Mouse (Mus musculus) limb, embryonic 11.5 days (tissue): ENCODE data around the gene Nr3c2. TPM values are rescaled to one million over a fixed set of nuclear protein-coding genes. Genes with fewer than 3 reads are reported as not detected.

Source experiments
- ATAC-seq: fragments of 200-750 bp; cut with Nextera tagmentation; 2 replicates; pipeline ENCODE4 v1.8.0; 2017; ENCODE audit warnings: low read depth; ENCODE audit not compliant: insufficient number of reproducible peaks, low FRiP score, low TSS enrichment
- DNase-seq: peaks from one replicate; pipeline ENCODE4 v3.0.0-alpha.2; 2015; ENCODE audit warnings: low spot score
- H3K27ac ChIP-seq: fragments of 300-500 bp; sonication (generic); replicated peaks from 2 replicates; pipeline ENCODE4 v1.5.1; 2014; ENCODE audit warnings: low read depth, mild to moderate bottlenecking, low read length
- H3K27me3 ChIP-seq: fragments of 300-500 bp; sonication (generic); 2 replicates; pipeline ENCODE4 v1.6.1; 2014; ENCODE audit warnings: mild to moderate bottlenecking, low read length, mixed read lengths; ENCODE audit not compliant: control insufficient read depth, insufficient read depth
- H3K36me3 ChIP-seq: fragments of 300-500 bp; sonication (generic); 2 replicates; pipeline ENCODE4 v1.6.1; 2014; ENCODE audit warnings: mild to moderate bottlenecking, low read length, moderate library complexity, mixed read lengths; ENCODE audit not compliant: control insufficient read depth, insufficient read depth
- H3K4me1 ChIP-seq: fragments of 300-500 bp; sonication (generic); 2 replicates; pipeline ENCODE4 v1.6.1; 2014; ENCODE audit warnings: low read length, mixed read lengths; ENCODE audit not compliant: control insufficient read depth, insufficient read depth
- H3K4me2 ChIP-seq: fragments of 300-500 bp; sonication (generic); 2 replicates; pipeline ENCODE4 v1.6.1; 2014; ENCODE audit warnings: low read depth, mild to moderate bottlenecking, moderate library complexity; ENCODE audit not compliant: severe bottlenecking
- H3K4me3 ChIP-seq: fragments of 300-500 bp; sonication (generic); 2 replicates; pipeline ENCODE4 v1.5.1; 2014; ENCODE audit warnings: low read depth, low read length
- H3K9ac ChIP-seq: fragments of 300-500 bp; sonication (generic); 2 replicates; pipeline ENCODE4 v1.6.1; 2014; ENCODE audit warnings: mild to moderate bottlenecking, low read length
- H3K9me3 ChIP-seq: fragments of 300-500 bp; sonication (generic); 2 replicates; pipeline ENCODE4 v1.6.1; 2016; ENCODE audit warnings: low read length; ENCODE audit not compliant: control insufficient read depth
- WGBS: fragments of 180-500 bp; shearing (Covaris S2); extraction: QIAGEN DNeasy Blood & Tissue Kit; methylation state at CpG from one replicate; pipeline ENCODE4 v1.1.7; 2014; 5-methylcytosine and 5-hydroxymethylcytosine counted together
- polyA plus RNA-seq: library from polyadenylated mRNA; unstranded; fragments of >200 nt; fragmentation: Nextera tagmentation; extraction: Ambion mirVana; gene quantifications from 2 replicates; pipeline ENCODE4 v1.2.1, GENCODE M21; 2014

Gene Nr3c2
- polyA plus RNA-seq, 1 experiment from 2014 or later, result 0.37 TPM

GRCm38 (mm10) chr8:76901430-76902204, 2.4 kb downstream of the Nr3c2 start:
- DNase-seq (peak; percentile 96), ATAC-seq (peak; percentile 99)
- no peak overlapping the region for H3K27ac ChIP-seq
- no peaks in the 10 kb centered on the region for H3K9me3 ChIP-seq
- peak overlapping the region; percentile 56 for H3K4me3 ChIP-seq
- peak overlapping the region; percentile 95 for H3K4me2 ChIP-seq
- H3K36me3 ChIP-seq, result no peaks in the 10 kb centered on the region
- WGBS, result 0% methylated on average over 37 of the region's 41 CpGs
- H3K27me3 ChIP-seq, result peaks cover 45% of the 10 kb centered on the region
- peak overlapping the region; percentile 43 for H3K9ac ChIP-seq
- peaks cover 17% of the 10 kb centered on the region for H3K4me1 ChIP-seq

DNA sequence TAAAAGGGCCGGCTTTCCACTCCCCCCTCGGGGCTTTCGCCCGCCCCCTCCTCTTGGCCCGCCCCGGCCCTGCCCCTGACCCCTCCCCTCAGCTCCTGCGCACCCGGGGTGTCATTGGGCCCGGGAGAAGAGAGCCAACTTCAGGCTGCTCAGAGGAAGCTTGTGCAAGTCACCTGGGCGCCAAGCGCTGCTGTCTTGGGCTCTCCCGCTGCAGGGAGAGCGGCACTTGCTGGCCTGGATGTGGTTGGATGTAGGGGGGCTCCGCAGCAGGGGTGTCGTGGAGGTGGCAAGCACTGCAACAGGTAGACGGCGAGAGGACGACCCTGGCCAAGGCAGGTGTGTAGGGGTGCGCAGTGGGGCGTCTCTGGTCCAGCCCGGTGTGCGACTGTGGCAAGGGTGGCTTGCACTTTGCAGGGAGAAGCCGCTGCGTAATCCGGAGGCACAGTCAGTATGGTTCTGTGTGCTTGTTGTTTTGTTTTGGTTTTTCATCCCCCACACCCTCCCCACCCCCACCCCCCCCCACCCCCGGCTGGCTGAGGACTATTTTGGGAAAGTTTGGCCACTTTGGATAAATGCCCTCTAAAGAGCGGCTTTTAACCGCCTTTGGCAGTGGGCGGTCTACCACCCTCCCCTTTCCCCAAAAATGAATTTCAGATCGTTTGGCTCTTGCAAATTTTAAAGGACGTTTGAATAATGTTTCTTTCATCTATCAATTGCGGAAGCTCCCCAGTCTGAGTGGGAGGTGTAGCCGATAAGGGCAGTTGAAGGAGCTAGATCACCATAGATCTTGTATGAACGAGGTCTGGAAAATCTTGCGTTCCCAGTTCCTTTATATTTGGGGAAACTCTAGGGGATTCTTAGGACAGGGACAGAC, 3.2 kb downstream of the Nr3c2 start:
- Histone ChIP-seq H3K4me3 (peak overlapping the region; percentile 56), H3K4me1 (peaks cover 17% of the 10 kb centered on the region), H3K27me3 (peaks cover 45% of the 10 kb centered on the region), H3K9me3 (no peaks in the 10 kb centered on the region), H3K9ac (peak overlapping the region; percentile 39; the same call in 1 of the 2 replicates), H3K27ac (no peak overlapping the region), H3K36me3 (no peaks in the 10 kb centered on the region), H3K4me2 (peak overlapping the region; percentile 95)
- 1% methylated on average over 33 of the region's 35 CpGs for WGBS
- ATAC-seq (peak; percentile 84; the same call in 1 of the 2 replicates), DNase-seq (no peak)

DNA sequence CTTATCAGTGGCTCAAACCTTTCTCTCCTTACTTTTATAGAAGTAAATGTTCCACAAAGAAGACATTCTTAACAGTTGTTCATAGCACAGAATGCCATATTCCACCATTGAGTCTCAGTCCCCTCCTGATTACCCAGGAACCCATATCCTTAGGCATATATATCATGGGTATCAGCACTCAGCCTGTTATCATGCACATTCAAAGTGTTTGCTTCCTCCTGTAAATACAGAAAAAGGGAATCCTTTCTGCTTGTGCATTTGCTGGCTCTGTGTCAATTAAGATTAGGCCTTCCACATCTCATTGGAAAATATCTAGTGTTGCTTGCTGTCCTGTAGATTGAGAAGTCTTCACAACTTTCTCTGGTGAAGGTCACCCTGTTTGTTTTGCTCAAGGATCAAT, 12.0 kb downstream of the Nr3c2 start:
- no peak for ATAC-seq
- no peak overlapping the region for H3K27ac ChIP-seq
- H3K9me3 ChIP-seq, result no peaks in the 10 kb centered on the region
- no peaks in the 10 kb centered on the region for H3K27me3 ChIP-seq
- no peak overlapping the region for H3K4me3 ChIP-seq
- no peak overlapping the region for H3K4me2 ChIP-seq
- no peak overlapping the region for H3K9ac ChIP-seq
- no peak for DNase-seq
- no peaks in the 10 kb centered on the region for H3K4me1 ChIP-seq
- H3K36me3 ChIP-seq, result no peaks in the 10 kb centered on the region

- no peak overlapping the region for H3K9ac ChIP-seq
- H3K4me3 ChIP-seq, result no peak overlapping the region
- 83% methylated on average over 3 of the region's 3 CpGs for WGBS
- H3K4me2 ChIP-seq, result no peak overlapping the region
- H3K27ac ChIP-seq, result no peak overlapping the region
- no peaks in the 10 kb centered on the region for H3K27me3 ChIP-seq
- H3K4me1 ChIP-seq, result no peaks in the 10 kb centered on the region
- ATAC-seq (no peak), DNase-seq (no peak)
- H3K9me3 ChIP-seq, result no peaks in the 10 kb centered on the region
- H3K36me3 ChIP-seq, result no peaks in the 10 kb centered on the region
These were observed 13.4 kb downstream of the Nr3c2 start for GRCm38 (mm10) chr8:76912678-76913077.

GRCm38 (mm10) chr8:76913207-76913606, 14.0 kb downstream of the Nr3c2 start:
- Histone ChIP-seq H3K4me2 (no peak overlapping the region), H3K27ac (no peak overlapping the region), H3K36me3 (no peaks in the 10 kb centered on the region), H3K27me3 (no peaks in the 10 kb centered on the region), H3K9ac (no peak overlapping the region), H3K4me3 (no peak overlapping the region), H3K4me1 (no peaks in the 10 kb centered on the region), H3K9me3 (no peaks in the 10 kb centered on the region)
- 87% methylated on average over 4 of the region's 4 CpGs for WGBS
- no peak for DNase-seq
- ATAC-seq, result no peak

DNA sequence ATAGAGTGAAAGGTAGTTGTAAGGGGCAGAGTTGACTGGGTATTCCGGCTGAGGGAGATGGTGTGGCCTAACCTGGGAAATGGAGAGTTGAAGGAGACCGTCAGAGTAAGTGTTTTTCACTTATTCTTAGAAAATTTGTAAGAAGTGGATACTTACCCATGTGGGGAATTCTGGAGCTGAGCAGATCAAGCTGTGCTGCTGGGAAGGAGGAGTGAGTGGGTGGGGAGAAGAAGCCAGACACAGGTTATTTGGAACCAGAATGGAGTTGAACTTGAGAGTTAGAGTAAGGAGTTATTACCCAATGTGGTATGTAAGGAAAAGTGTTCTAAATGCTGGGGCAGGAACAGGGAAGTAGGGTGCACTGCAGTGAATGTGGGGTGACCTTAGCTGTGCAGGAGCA, 16.0 kb downstream of the Nr3c2 start:
- DNase-seq (no peak), ATAC-seq (no peak)
- no peak overlapping the region for H3K4me2 ChIP-seq
- H3K4me1 ChIP-seq, result no peaks in the 10 kb centered on the region
- H3K27me3 ChIP-seq, result no peaks in the 10 kb centered on the region
- WGBS, result 94% methylated on average over 2 of the region's 2 CpGs
- no peak overlapping the region for H3K9ac ChIP-seq
- H3K27ac ChIP-seq, result no peak overlapping the region
- H3K36me3 ChIP-seq, result no peaks in the 10 kb centered on the region
- no peaks in the 10 kb centered on the region for H3K9me3 ChIP-seq
- no peak overlapping the region for H3K4me3 ChIP-seq

GRCm38 (mm10) chr8:76919546-76919945, 20.3 kb downstream of the Nr3c2 start:
- H3K4me2 ChIP-seq, result no peak overlapping the region
- 94% methylated on average over 2 of the region's 2 CpGs for WGBS
- H3K4me1 ChIP-seq, result no peaks in the 10 kb centered on the region
- ATAC-seq (no peak), DNase-seq (no peak)
- H3K9me3 ChIP-seq, result no peaks in the 10 kb centered on the region
- H3K4me3 ChIP-seq, result no peak overlapping the region
- H3K9ac ChIP-seq, result no peak overlapping the region
- H3K36me3 ChIP-seq, result no peaks in the 10 kb centered on the region
- no peaks in the 10 kb centered on the region for H3K27me3 ChIP-seq
- no peak overlapping the region for H3K27ac ChIP-seq

DNA sequence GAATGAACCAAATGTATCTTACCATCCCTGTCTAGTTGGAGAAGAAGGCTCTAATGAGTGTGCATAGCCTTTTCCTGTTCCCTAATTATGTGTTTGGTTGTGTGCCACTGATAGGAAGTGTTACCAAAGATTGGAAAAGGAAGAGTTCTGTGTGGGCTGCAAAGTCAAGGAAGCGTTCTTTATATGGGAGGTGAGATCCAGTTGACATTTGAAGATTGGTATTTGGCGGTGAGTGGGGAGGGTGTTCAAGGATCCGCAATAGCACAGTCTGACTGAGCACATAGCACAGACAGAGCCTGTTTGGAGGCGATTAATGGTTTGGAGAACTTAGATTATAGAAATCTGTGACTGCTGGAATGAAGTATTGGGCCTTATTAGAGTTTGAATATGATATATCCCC, 24.9 kb downstream of the Nr3c2 start:
- Histone ChIP-seq H3K27me3 (no peaks in the 10 kb centered on the region), H3K4me2 (no peak overlapping the region), H3K9ac (no peak overlapping the region), H3K4me1 (no peaks in the 10 kb centered on the region), H3K36me3 (no peaks in the 10 kb centered on the region), H3K4me3 (no peak overlapping the region), H3K27ac (no peak overlapping the region), H3K9me3 (no peaks in the 10 kb centered on the region)
- ATAC-seq (no peak), DNase-seq (no peak)
- WGBS, result 92% methylated on average over 4 of the region's 4 CpGs
